In the genomic region with DNA sequence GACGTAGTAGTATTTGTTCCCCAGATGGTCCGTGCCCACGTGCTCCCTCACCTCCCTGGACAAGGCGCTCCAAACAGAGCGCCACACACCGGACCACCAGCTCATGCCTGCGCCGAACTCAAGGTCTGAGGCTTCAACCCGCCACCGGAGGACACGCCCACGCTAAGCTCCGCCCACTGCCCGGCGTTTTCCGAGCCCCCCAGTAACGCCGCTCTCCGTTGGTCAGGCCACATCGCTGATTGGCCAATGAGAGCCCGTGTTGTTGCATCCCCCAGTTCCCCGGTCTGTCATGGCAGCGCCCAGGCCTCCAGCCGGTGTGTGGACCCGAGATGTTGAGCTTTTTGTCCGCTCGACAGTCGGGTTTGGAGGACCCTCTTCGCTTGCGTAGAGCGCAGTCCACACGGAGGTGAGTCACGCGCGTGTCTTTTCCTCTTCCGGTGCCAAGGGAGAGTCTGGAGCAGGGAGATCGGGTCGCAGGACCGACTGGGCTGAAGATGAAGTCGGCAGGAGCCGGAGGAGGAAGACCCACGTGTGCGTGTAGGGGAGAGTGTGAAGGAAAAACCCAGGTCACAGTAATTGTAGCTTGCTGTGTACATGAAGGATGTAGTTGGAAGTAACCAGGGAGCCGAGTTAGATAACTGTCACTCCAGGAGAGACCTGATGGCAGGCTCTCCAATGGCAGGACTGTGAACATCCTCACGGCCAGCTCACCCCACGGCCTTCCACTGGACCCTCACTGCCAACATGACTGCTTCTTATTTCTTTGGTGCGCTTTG, we compare ENCODE assay signal across 8 mouse cellular contexts. TPM values are rescaled to one million over a fixed set of nuclear protein-coding genes. Genes with fewer than 3 reads are reported as not detected.
DNase-seq lines count a peak whose midpoint lies in the region; ATAC-seq lines count a peak whose summit lies in the region.

A gene (minus strand): TSS at position 159 of the 776 bp plus-strand sequence.
A gene (plus strand): TSS at position 267 of the 776 bp plus-strand sequence.

- H3K27ac ChIP-seq in hindbrain, embryonic 14.5 days: no peak within 1 kb of the TSS

- peak within 1 kb of the TSS; percentile 70 for H3K4me3 ChIP-seq in hindbrain, embryonic 14.5 days (replicated peaks; ENCODE audit: low read length)

- H3K9me3 ChIP-seq in hindbrain, embryonic 14.5 days (ENCODE audit: control insufficient read depth, low read length): no peaks in the 10 kb centered on the region

- peaks cover 10% of the 10 kb centered on the region; the same call in 1 of the 2 replicates for H3K4me1 ChIP-seq in hindbrain, embryonic 14.5 days (replicated peaks; ENCODE audit: control insufficient read depth, insufficient read depth, low read length)

- WGBS in hindbrain, embryonic 14.5 days: under 1% methylated on average over 47 of the region's 47 CpGs

- ATAC-seq in hindbrain, embryonic 14.5 days (ENCODE audit: low FRiP score): peak; percentile 98

- peak; percentile 94 for DNase-seq in R1 (ENCODE audit: low read depth, low spot score)
- DNase-seq in cerebellum, postnatal 25 days: peak; percentile 98
- DNase-seq in frontal cortex, postnatal 25 days (ENCODE audit: low spot score in 2 of 2): peak; percentile 96 to 98
- peak; percentile 100 for DNase-seq in hindbrain, embryonic 14.5 days (ENCODE audit: low spot score)
- DNase-seq in layer of hippocampus, postnatal 36 days: peak; percentile 95
- peak; percentile 95 for DNase-seq in lung, postnatal 36 days
- peak; percentile 97 for DNase-seq in retina, postnatal 1 day
- peak; percentile 90 to 96 for DNase-seq in urinary bladder, adult 18-20 months (ENCODE audit: low spot score in 2 of 2)

- peak within 1 kb of the TSS; percentile 65 for H3K9ac ChIP-seq in hindbrain, embryonic 14.5 days

- peak within 1 kb of the TSS; percentile 81 for H3K4me2 ChIP-seq in hindbrain, embryonic 14.5 days (replicated peaks)

- H3K27me3 ChIP-seq in hindbrain, embryonic 14.5 days (ENCODE audit: control insufficient read depth, insufficient read depth, low read length): no peaks in the 10 kb centered on the region

- peaks cover 17% of the 10 kb centered on the region for H3K36me3 ChIP-seq in hindbrain, embryonic 14.5 days (replicated peaks; ENCODE audit: control insufficient read depth, insufficient read depth)

RNA-seq across cellular contexts. Expression of the first gene that starts in this region (rescaled TPM):
- polyA plus RNA-seq in hindbrain, embryonic 14.5 days (2014; fragmentation: Nextera tagmentation; extraction: Ambion mirVana): 68.5 and 70.5 TPM in 2 replicates
- 10 to 100 TPM; 18.9 to 21.4 TPM for total RNA-seq in layer of hippocampus, postnatal 36 days (2021)

RNA-seq across cellular contexts. Expression of the second gene that starts in this region (rescaled TPM):
- 30.8 and 31.5 TPM in 2 replicates for polyA plus RNA-seq in hindbrain, embryonic 14.5 days (2014; fragmentation: Nextera tagmentation; extraction: Ambion mirVana)
- 10 to 100 TPM; 16.8 to 17.8 TPM for total RNA-seq in layer of hippocampus, postnatal 36 days (2021)
